Comparison of ENCODE assay signal across 8 mouse cellular contexts in the genomic region with DNA sequence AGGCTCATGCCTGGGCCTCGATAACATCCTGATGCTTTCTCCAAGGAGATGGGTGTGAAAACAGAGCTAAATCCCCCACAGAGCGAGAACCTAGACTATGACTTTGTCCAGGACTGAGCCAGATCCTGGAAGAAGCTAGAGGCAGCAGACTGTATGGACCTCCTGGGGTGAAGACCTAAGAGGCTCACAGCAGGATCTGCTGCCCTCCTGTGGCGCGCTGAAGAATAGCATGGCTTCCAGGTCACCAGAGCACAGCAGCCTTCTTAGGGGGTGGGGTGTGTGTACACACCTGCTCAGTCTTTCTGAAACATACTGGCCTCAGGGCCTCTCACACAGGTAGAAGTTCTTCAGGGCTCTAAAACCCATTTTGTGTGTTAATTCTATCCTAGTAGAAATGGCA. TPM values are rescaled to one million over a fixed set of nuclear protein-coding genes. Genes with fewer than 3 reads are reported as not detected.
DNase-seq lines count a peak whose midpoint lies in the region; ATAC-seq lines count a peak whose summit lies in the region.

No protein-coding gene starts in this region.

- peak; percentile 29 to 36 for DNase-seq in adrenal gland, postnatal 4 days (ENCODE audit: low spot score in 2 of 2)
- DNase-seq in embryonic facial prominence, embryonic 14.5 days (ENCODE audit: low spot score), result peak; percentile 77
- DNase-seq in kidney, postnatal 10 days, result peak; percentile 80
- DNase-seq in testis, postnatal 14 days (ENCODE audit: low spot score), result peak; percentile 53

- H3K9ac ChIP-seq in embryonic facial prominence, embryonic 14.5 days (ENCODE audit: low read depth, low read length), result no peak overlapping the region
- H3K9ac ChIP-seq in heart, embryonic 14.5 days (ENCODE audit: low read length), result no peak overlapping the region
- no peak overlapping the region for H3K9ac ChIP-seq in liver, embryonic 15.5 days
- no peak overlapping the region for H3K9ac ChIP-seq in neural tube, embryonic 13.5 days

- no peaks in the 10 kb centered on the region for H3K9me3 ChIP-seq in embryonic facial prominence, embryonic 14.5 days (ENCODE audit: control insufficient read depth, low read length)
- H3K9me3 ChIP-seq in heart, embryonic 14.5 days (ENCODE audit: control insufficient read depth, low read length), result no peaks in the 10 kb centered on the region
- H3K9me3 ChIP-seq in liver, embryonic 15.5 days (replicated peaks), result no peaks in the 10 kb centered on the region
- no peaks in the 10 kb centered on the region for H3K9me3 ChIP-seq in neural tube, embryonic 13.5 days

- H3K27ac ChIP-seq in embryonic facial prominence, embryonic 14.5 days (replicated peaks; ENCODE audit: low read depth, low read length), result no peak overlapping the region
- H3K27ac ChIP-seq in heart, embryonic 14.5 days (replicated peaks in 1 of 2; ENCODE audit: control insufficient read depth in 1 of 2, insufficient read depth in 1 of 2, low read depth in 2 of 2, low read length in 2 of 2), result no peak overlapping the region
- H3K27ac ChIP-seq in liver, embryonic 15.5 days (replicated peaks), result no peak overlapping the region
- no peak overlapping the region for H3K27ac ChIP-seq in neural tube, embryonic 13.5 days (replicated peaks)

- H3K4me3 ChIP-seq in embryonic facial prominence, embryonic 14.5 days (ENCODE audit: low read depth, low read length), result no peak overlapping the region
- H3K4me3 ChIP-seq in heart, embryonic 14.5 days (ENCODE audit: control insufficient read depth in 1 of 2, insufficient read depth in 1 of 2, low read depth in 1 of 2, low read length in 2 of 2), result no peak overlapping the region
- no peak overlapping the region for H3K4me3 ChIP-seq in liver, embryonic 15.5 days (replicated peaks)
- H3K4me3 ChIP-seq in neural tube, embryonic 13.5 days, result no peak overlapping the region

- no peak overlapping the region for H3K4me2 ChIP-seq in embryonic facial prominence, embryonic 14.5 days (ENCODE audit: low read depth, low read length)
- no peak overlapping the region for H3K4me2 ChIP-seq in heart, embryonic 14.5 days (ENCODE audit: low read length)
- H3K4me2 ChIP-seq in liver, embryonic 15.5 days, result no peak overlapping the region
- H3K4me2 ChIP-seq in neural tube, embryonic 13.5 days, result no peak overlapping the region

- WGBS in embryonic facial prominence, embryonic 14.5 days, result 19% methylated on average over 4 of the region's 4 CpGs
- WGBS in heart, embryonic 14.5 days, result 17% methylated on average over 4 of the region's 4 CpGs
- 11% methylated on average over 4 of the region's 4 CpGs for WGBS in liver, embryonic 15.5 days (ENCODE audit: insufficient replicate concordance)
- WGBS in neural tube, embryonic 13.5 days, result 24% methylated on average over 4 of the region's 4 CpGs

- peak; percentile 96 for ATAC-seq in CD4-positive, CD25-positive, alpha-beta regulatory T cell, adult 4 months
- ATAC-seq in embryonic facial prominence, embryonic 14.5 days (ENCODE audit: low read depth), result peak; percentile 87
- ATAC-seq in heart, embryonic 14.5 days (ENCODE audit: insufficient number of reproducible peaks, insufficient read depth, low FRiP score, low read depth), result peak; percentile 73; the same call in 1 of the 2 replicates
- peak; percentile 65 for ATAC-seq in liver, embryonic 15.5 days (ENCODE audit: insufficient read depth)
- peak; percentile 56; the same call in 1 of the 2 replicates for ATAC-seq in neural tube, embryonic 13.5 days (ENCODE audit: low read depth)

- H3K4me1 ChIP-seq in embryonic facial prominence, embryonic 14.5 days (ENCODE audit: control insufficient read depth, insufficient read depth, low read length), result no peaks in the 10 kb centered on the region; the same call in 1 of the 2 replicates
- peaks cover 6 to 9% of the 10 kb centered on the region in 2 experiments for H3K4me1 ChIP-seq in heart, embryonic 14.5 days (ENCODE audit: control insufficient read depth in 2 of 2, insufficient read depth in 2 of 2, low read length in 2 of 2)
- peaks cover 13% of the 10 kb centered on the region; the same call in 1 of the 2 replicates for H3K4me1 ChIP-seq in liver, embryonic 15.5 days (replicated peaks)
- no peaks in the 10 kb centered on the region for H3K4me1 ChIP-seq in neural tube, embryonic 13.5 days (replicated peaks)

- H3K36me3 ChIP-seq in embryonic facial prominence, embryonic 14.5 days (ENCODE audit: control insufficient read depth, insufficient read depth, low read length), result no peaks in the 10 kb centered on the region
- no peaks in the 10 kb centered on the region for H3K36me3 ChIP-seq in heart, embryonic 14.5 days (ENCODE audit: control insufficient read depth, insufficient read depth, low read length)
- H3K36me3 ChIP-seq in liver, embryonic 15.5 days (replicated peaks), result no peaks in the 10 kb centered on the region
- H3K36me3 ChIP-seq in neural tube, embryonic 13.5 days, result no peaks in the 10 kb centered on the region

- H3K27me3 ChIP-seq in embryonic facial prominence, embryonic 14.5 days (replicated peaks; ENCODE audit: control insufficient read depth, insufficient read depth, low read length), result no peaks in the 10 kb centered on the region
- H3K27me3 ChIP-seq in heart, embryonic 14.5 days (ENCODE audit: control insufficient read depth, insufficient read depth, low read length), result no peaks in the 10 kb centered on the region
- H3K27me3 ChIP-seq in liver, embryonic 15.5 days, result no peaks in the 10 kb centered on the region
- H3K27me3 ChIP-seq in neural tube, embryonic 13.5 days, result 0 out of 2 replicates have a peak, but pooled peaks cover 3% of the 10 kb centered on the region

RNA-seq across cellular contexts. Expression of a gene that starts 15.6 kb away (rescaled TPM):
- polyA plus RNA-seq in CD4-positive, CD25-positive, alpha-beta regulatory T cell, adult 4 months (2017; shearing (Covaris generic)), result 10 to 100 TPM; 46.1 to 67.9 TPM
- 100 to 1,000 TPM; 167 to 183 TPM for total RNA-seq in adrenal gland, postnatal 4 days (2021)
- polyA plus RNA-seq in embryonic facial prominence, embryonic 14.5 days (2014; fragmentation: Nextera tagmentation; extraction: Ambion mirVana), result 15.8 and 24.7 TPM in 2 replicates
- polyA plus RNA-seq in heart, embryonic 14.5 days (2014; fragmentation: Nextera tagmentation; extraction: Ambion mirVana), result 51.2 and 58.8 TPM in 2 replicates
- 25.3 and 27.0 TPM in 2 replicates for polyA plus RNA-seq in liver, embryonic 15.5 days (2015; fragmentation: Nextera tagmentation; extraction: Ambion mirVana)
- polyA plus RNA-seq in neural tube, embryonic 13.5 days (2015; fragmentation: Nextera tagmentation; extraction: Ambion mirVana), result 1.8 and 3.1 TPM in 2 replicates

RNA-seq across cellular contexts. Expression of a gene that starts 48.2 kb away (rescaled TPM):
- 100 to 1,000 TPM; 130 to 142 TPM for polyA plus RNA-seq in CD4-positive, CD25-positive, alpha-beta regulatory T cell, adult 4 months (2017; shearing (Covaris generic))
- total RNA-seq in adrenal gland, postnatal 4 days (2021), result 10 to 100 TPM; 40.2 to 45.4 TPM
- polyA plus RNA-seq in embryonic facial prominence, embryonic 14.5 days (2014; fragmentation: Nextera tagmentation; extraction: Ambion mirVana), result 18.8 and 19.6 TPM in 2 replicates
- 14.7 and 15.6 TPM in 2 replicates for polyA plus RNA-seq in heart, embryonic 14.5 days (2014; fragmentation: Nextera tagmentation; extraction: Ambion mirVana)
- 27.0 and 30.6 TPM in 2 replicates for polyA plus RNA-seq in liver, embryonic 15.5 days (2015; fragmentation: Nextera tagmentation; extraction: Ambion mirVana)
- polyA plus RNA-seq in neural tube, embryonic 13.5 days (2015; fragmentation: Nextera tagmentation; extraction: Ambion mirVana), result 11.9 and 13.0 TPM in 2 replicates
